In the genomic region with DNA sequence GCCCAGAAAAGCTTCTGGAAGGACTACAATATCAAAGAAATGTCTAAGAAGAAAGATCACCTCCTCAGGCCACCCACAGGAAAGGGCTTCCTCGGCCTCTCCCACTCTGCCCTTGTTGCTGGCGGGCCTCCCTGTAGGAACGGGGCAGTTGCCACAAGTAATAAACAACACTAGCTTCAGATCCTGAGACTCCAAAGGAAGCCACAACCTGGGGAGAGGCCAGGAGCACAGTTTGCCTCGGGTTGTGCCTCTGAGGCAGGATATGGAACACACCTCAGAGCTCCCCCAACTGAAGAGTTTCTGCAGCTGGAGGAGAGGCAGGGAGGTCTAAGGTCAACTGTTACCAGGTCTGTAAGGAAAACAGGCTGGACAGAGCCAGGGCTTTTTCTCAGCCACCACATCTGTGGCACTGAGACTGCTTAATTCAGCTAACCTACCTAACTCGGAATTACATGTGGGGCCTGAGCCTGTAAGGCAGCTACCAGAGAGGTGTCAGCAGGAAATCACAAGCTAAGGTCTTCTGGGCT, we compare ENCODE assay signal across 19 mouse cellular contexts.
A peak's percentile ranks its signal among the peaks of the same experiment; 100 is the strongest.
DNase-seq lines count a peak whose midpoint lies in the region; ATAC-seq and TF ChIP-seq lines count a peak whose summit lies in the region.
"Had no signal": no experiment of that assay in that cellular context is flagged by ENCODE, and none has a peak within 500 bp of the region (broad histone marks: within the 10 kb centered on the region; RNA-seq: fewer than 3 reads in every experiment).

No protein-coding gene starts in this region.

- intact Hi-C loops in gastrocnemius, postnatal 14 days (cut with DNase I; ENCODE audit: low total_unique reads): no loop called here

- peaks cover 21% of the 10 kb centered on the region; the same call in 1 of the 2 replicates for H3K4me1 ChIP-seq in hindbrain, embryonic 10.5 days (replicated peaks)
- no peaks in the 10 kb centered on the region for H3K4me1 ChIP-seq in hindbrain, postnatal 0 days (ENCODE audit: insufficient read depth, low read length)
- H3K4me1 ChIP-seq: embryonic facial prominence, embryonic 15.5 days; intestine, embryonic 15.5 days; midbrain, embryonic 15.5 days; neural tube, embryonic 12.5 days had no signal

- H3K9ac ChIP-seq in hindbrain, postnatal 0 days (replicated peaks; ENCODE audit: low read length): no peak overlapping the region
- H3K9ac ChIP-seq: embryonic facial prominence, embryonic 15.5 days; forebrain, embryonic 15.5 days; heart, embryonic 13.5 days; intestine, embryonic 15.5 days; limb, embryonic 13.5 days; lung, embryonic 15.5 days; midbrain, embryonic 15.5 days; neural tube, embryonic 12.5 days had no signal

- H3K4me3 ChIP-seq in hindbrain, embryonic 10.5 days: no peak overlapping the region
- H3K4me3 ChIP-seq in hindbrain, postnatal 0 days (ENCODE audit: low read length): no peak overlapping the region
- H3K4me3 ChIP-seq: embryonic facial prominence, embryonic 15.5 days; forebrain, embryonic 15.5 days; heart, embryonic 13.5 days; intestine, embryonic 15.5 days; limb, embryonic 13.5 days; lung, embryonic 15.5 days; midbrain, embryonic 15.5 days; neural tube, embryonic 12.5 days had no signal

- no peak for ATAC-seq in hindbrain, postnatal 0 days
- ATAC-seq: forebrain, embryonic 15.5 days; intestine, embryonic 15.5 days; midbrain, embryonic 15.5 days had no signal

- H3K36me3 ChIP-seq in hindbrain, embryonic 10.5 days: no peaks in the 10 kb centered on the region
- H3K36me3 ChIP-seq in hindbrain, postnatal 0 days (ENCODE audit: insufficient read depth, low read length): 0 out of 2 replicates have a peak, but pooled peaks cover 4% of the 10 kb centered on the region
- H3K36me3 ChIP-seq: intestine, embryonic 15.5 days; lung, embryonic 15.5 days; midbrain, embryonic 15.5 days; neural tube, embryonic 12.5 days had no signal

- DNase-seq in hindbrain, embryonic 10.5 days (ENCODE audit: low spot score): peak; percentile 15
- no peak for DNase-seq in hindbrain, postnatal 0 days (ENCODE audit: low spot score)
- DNase-seq in embryo, embryonic 11 days: peak; percentile 42
- peak; percentile 44 for DNase-seq in gastrocnemius, postnatal 14 days
- peak; percentile 6 to 47 for DNase-seq in kidney, postnatal 25 days
- DNase-seq in T-cell, adult 2 months (ENCODE audit: low spot score): no peak
- no peak for DNase-seq in right cerebral cortex, postnatal 14 days
- no peak for DNase-seq in right cerebral cortex, postnatal 10 days (ENCODE audit: low spot score in 2 of 2)
- DNase-seq: cerebellum, postnatal 10 days; thymus, adult 2 months had no signal

- 63% methylated on average over 5 of the region's 5 CpGs for WGBS in hindbrain, embryonic 10.5 days
- 74% methylated on average over 5 of the region's 5 CpGs for WGBS in hindbrain, postnatal 0 days

- H3K27ac ChIP-seq in hindbrain, embryonic 10.5 days: peak overlapping the region; percentile 57
- no peak overlapping the region for H3K27ac ChIP-seq in hindbrain, postnatal 0 days
- H3K27ac ChIP-seq: embryonic facial prominence, embryonic 15.5 days; forebrain, embryonic 15.5 days; heart, embryonic 13.5 days; intestine, embryonic 15.5 days; limb, embryonic 13.5 days; lung, embryonic 15.5 days; midbrain, embryonic 15.5 days; neural tube, embryonic 12.5 days had no signal

- H3K4me2 ChIP-seq in hindbrain, postnatal 0 days (ENCODE audit: low read depth, low read length): no peak overlapping the region
- H3K4me2 ChIP-seq: embryonic facial prominence, embryonic 15.5 days; forebrain, embryonic 15.5 days; heart, embryonic 13.5 days; intestine, embryonic 15.5 days; limb, embryonic 13.5 days; lung, embryonic 15.5 days; midbrain, embryonic 15.5 days; neural tube, embryonic 12.5 days had no signal

- H3K9me3 ChIP-seq in hindbrain, embryonic 10.5 days: 0 out of 2 replicates have a peak, but pooled peaks cover 3% of the 10 kb centered on the region
- no peaks in the 10 kb centered on the region for H3K9me3 ChIP-seq in hindbrain, postnatal 0 days (ENCODE audit: low read length)
- H3K9me3 ChIP-seq: embryonic facial prominence, embryonic 15.5 days; forebrain, embryonic 15.5 days; intestine, embryonic 15.5 days; limb, embryonic 13.5 days; lung, embryonic 15.5 days; midbrain, embryonic 15.5 days had no signal

- H3K27me3 ChIP-seq in hindbrain, embryonic 10.5 days (ENCODE audit: insufficient read depth, poor library complexity, severe bottlenecking): no peaks in the 10 kb centered on the region; the same call in 1 of the 2 replicates
- H3K27me3 ChIP-seq in hindbrain, postnatal 0 days (ENCODE audit: insufficient read depth, low read length): no peaks in the 10 kb centered on the region
- H3K27me3 ChIP-seq: CH12.LX; embryonic facial prominence, embryonic 15.5 days; forebrain, embryonic 15.5 days; heart, embryonic 13.5 days; intestine, embryonic 15.5 days; limb, embryonic 13.5 days; lung, embryonic 15.5 days; midbrain, embryonic 15.5 days; neural tube, embryonic 12.5 days had no signal

- TF ChIP-seq CTCF in hindbrain, postnatal 0 days (IDR thresholded peaks at IDR 0.05; ENCODE audit: low read depth): no peak

Comparison
In these comparisons a context has a peak if more than half of its experiments do, and no peak if none do; other contexts are left out.
1. DNase-seq: peak in hindbrain, embryonic 10.5 days (single experiment), embryo, embryonic 11 days (single experiment), gastrocnemius, postnatal 14 days (single experiment) and kidney, postnatal 25 days (2 of 2); none in hindbrain, postnatal 0 days (single experiment), T-cell, adult 2 months (single experiment), right cerebral cortex, postnatal 14 days (single experiment) and right cerebral cortex, postnatal 10 days (0 of 2).